Mouse (Mus musculus): ENCODE measurements around the gene AC140267.1. TPM values are rescaled to one million over a fixed set of nuclear protein-coding genes. Genes with fewer than 3 reads are reported as not detected.

AC140267.1 gene
- polyA plus RNA-seq, 2 experiments = not detected

- Histone ChIP-seq H3K27me3 (ENCODE audit: control insufficient read depth, insufficient read depth, low read length) (no peaks in the 10 kb centered on the region), H3K27ac (no peak overlapping the region), H3K9me3 (ENCODE audit: control insufficient read depth, low read length) (no peaks in the 10 kb centered on the region), H3K4me3 (ENCODE audit: insufficient read depth in 1 of 2, low read depth in 2 of 2, low read length in 2 of 2) (no peak overlapping the region), H3K36me3 (replicated peaks; ENCODE audit: control insufficient read depth, insufficient read depth, low read depth) (no peaks in the 10 kb centered on the region), H3K4me1 (replicated peaks; ENCODE audit: control insufficient read depth in 2 of 2, insufficient read depth in 2 of 2, low read length in 1 of 2) (peaks cover 0 to 10% of the 10 kb centered on the region in 2 experiments; a peak in 2 of 4 replicates), H3K9ac (replicated peaks) (no peak overlapping the region), H3K4me2 (ENCODE audit: low read depth) (peak overlapping the region; percentile 28)
- DNase-seq (ENCODE audit: low read depth in 3 of 3, low spot score in 3 of 3) = no peak
- no peak for ATAC-seq (ENCODE audit: insufficient read depth)
- WGBS (ENCODE audit: insufficient replicate concordance) = 7% methylated on average over 14 of the region's 14 CpGs
- TF ChIP-seq EP300 (IDR thresholded peaks at IDR 0.05; ENCODE audit: low read depth) (no peak), CTCF (IDR thresholded peaks at IDR 0.05; ENCODE audit: low read depth) (no peak)
These were observed 16.4 kb upstream of the AC140267.1 start for GRCm38 (mm10) chr15:80219211-80219610.

- no peaks in the 10 kb centered on the region for H3K36me3 ChIP-seq (replicated peaks; ENCODE audit: control insufficient read depth, insufficient read depth, low read depth)
- ATAC-seq (ENCODE audit: insufficient read depth) (no peak), DNase-seq (ENCODE audit: low read depth in 3 of 3, low spot score in 3 of 3) (no peak)
- no peaks in the 10 kb centered on the region for H3K27me3 ChIP-seq (ENCODE audit: control insufficient read depth, insufficient read depth, low read length)
- no peak overlapping the region for H3K27ac ChIP-seq
- peak overlapping the region; percentile 28; the same call in 1 of the 2 replicates for H3K4me2 ChIP-seq (ENCODE audit: low read depth)
- WGBS (ENCODE audit: insufficient replicate concordance) = 45% methylated on average over 4 of the region's 4 CpGs
- H3K4me1 ChIP-seq (replicated peaks; ENCODE audit: control insufficient read depth in 2 of 2, insufficient read depth in 2 of 2, low read length in 1 of 2) = peaks cover 0 to 10% of the 10 kb centered on the region in 2 experiments; a peak in 2 of 4 replicates
- no peak for TF ChIP-seq CTCF (IDR thresholded peaks at IDR 0.05; ENCODE audit: low read depth)
- no peak for TF ChIP-seq EP300 (IDR thresholded peaks at IDR 0.05; ENCODE audit: low read depth)
- no peak overlapping the region for H3K9ac ChIP-seq (replicated peaks)
- H3K9me3 ChIP-seq (ENCODE audit: control insufficient read depth, low read length) = no peaks in the 10 kb centered on the region
- H3K4me3 ChIP-seq (ENCODE audit: insufficient read depth in 1 of 2, low read depth in 2 of 2, low read length in 2 of 2) = no peak overlapping the region
These were observed 15.7 kb upstream of the AC140267.1 start for GRCm38 (mm10) chr15:80219705-80220657.

- no peaks in the 10 kb centered on the region for H3K27me3 ChIP-seq (ENCODE audit: control insufficient read depth, insufficient read depth, low read length)
- WGBS (ENCODE audit: insufficient replicate concordance) = 50% methylated on average over 8 of the region's 8 CpGs
- TF ChIP-seq EP300 (IDR thresholded peaks at IDR 0.05; ENCODE audit: low read depth) = no peak
- TF ChIP-seq CTCF (IDR thresholded peaks at IDR 0.05; ENCODE audit: low read depth) = peak; percentile 10; the same call in 1 of the 2 replicates
- ATAC-seq (ENCODE audit: insufficient read depth) = no peak
- H3K4me2 ChIP-seq (ENCODE audit: low read depth) = no peak overlapping the region
- H3K36me3 ChIP-seq (replicated peaks; ENCODE audit: control insufficient read depth, insufficient read depth, low read depth) = no peaks in the 10 kb centered on the region
- no peak overlapping the region for H3K27ac ChIP-seq
- no peak for DNase-seq (ENCODE audit: low read depth in 3 of 3, low spot score in 3 of 3)
- no peaks in the 10 kb centered on the region for H3K9me3 ChIP-seq (ENCODE audit: control insufficient read depth, low read length)
- H3K4me3 ChIP-seq (ENCODE audit: insufficient read depth in 1 of 2, low read depth in 2 of 2, low read length in 2 of 2) = no peak overlapping the region
- H3K4me1 ChIP-seq (replicated peaks; ENCODE audit: control insufficient read depth in 2 of 2, insufficient read depth in 2 of 2, low read length in 1 of 2) = peaks cover 0 to 10% of the 10 kb centered on the region in 2 experiments; a peak in 1 of 4 replicates
- no peak overlapping the region for H3K9ac ChIP-seq (replicated peaks)
These were observed 14.6 kb upstream of the AC140267.1 start for GRCm38 (mm10) chr15:80221031-80221430.

- H3K4me3 ChIP-seq (ENCODE audit: insufficient read depth in 1 of 2, low read depth in 2 of 2, low read length in 2 of 2) = no peak overlapping the region
- H3K4me1 ChIP-seq (replicated peaks; ENCODE audit: control insufficient read depth in 2 of 2, insufficient read depth in 2 of 2, low read length in 1 of 2) = peaks cover 0 to 7% of the 10 kb centered on the region in 2 experiments; a peak in 1 of 4 replicates
- H3K27me3 ChIP-seq (ENCODE audit: control insufficient read depth, insufficient read depth, low read length) = no peaks in the 10 kb centered on the region
- H3K9me3 ChIP-seq (ENCODE audit: control insufficient read depth, low read length) = no peaks in the 10 kb centered on the region
- 67% methylated on average over 7 of the region's 7 CpGs for WGBS (ENCODE audit: insufficient replicate concordance)
- TF ChIP-seq EP300 (IDR thresholded peaks at IDR 0.05; ENCODE audit: low read depth) (no peak), CTCF (IDR thresholded peaks at IDR 0.05; ENCODE audit: low read depth) (no peak)
- no peak overlapping the region for H3K4me2 ChIP-seq (ENCODE audit: low read depth)
- no peak overlapping the region for H3K9ac ChIP-seq (replicated peaks)
- DNase-seq (ENCODE audit: low read depth in 3 of 3, low spot score in 3 of 3) = no peak
- no peak overlapping the region for H3K27ac ChIP-seq
- no peak for ATAC-seq (ENCODE audit: insufficient read depth)
- no peaks in the 10 kb centered on the region for H3K36me3 ChIP-seq (replicated peaks; ENCODE audit: control insufficient read depth, insufficient read depth, low read depth)
These were observed 11.9 kb upstream of the AC140267.1 start for GRCm38 (mm10) chr15:80223751-80224150.

GRCm38 (mm10) chr15:80225208-80225607 is 10.4 kb upstream of the AC140267.1 start:
- Histone ChIP-seq H3K27me3 (ENCODE audit: control insufficient read depth, insufficient read depth, low read length) (no peaks in the 10 kb centered on the region), H3K27ac (no peak overlapping the region), H3K4me2 (ENCODE audit: low read depth) (no peak overlapping the region), H3K9me3 (ENCODE audit: control insufficient read depth, low read length) (no peaks in the 10 kb centered on the region), H3K36me3 (replicated peaks; ENCODE audit: control insufficient read depth, insufficient read depth, low read depth) (no peaks in the 10 kb centered on the region), H3K4me3 (ENCODE audit: insufficient read depth in 1 of 2, low read depth in 2 of 2, low read length in 2 of 2) (no peak overlapping the region), H3K9ac (replicated peaks) (no peak overlapping the region), H3K4me1 (replicated peaks; ENCODE audit: control insufficient read depth in 2 of 2, insufficient read depth in 2 of 2, low read length in 1 of 2) (no peaks in the 10 kb centered on the region)
- WGBS (ENCODE audit: insufficient replicate concordance) = 18% methylated on average over 9 of the region's 9 CpGs
- TF ChIP-seq CTCF (IDR thresholded peaks at IDR 0.05; ENCODE audit: low read depth) (peak; percentile 99), EP300 (IDR thresholded peaks at IDR 0.05; ENCODE audit: low read depth) (no peak)
- peak; percentile 56 to 60 (median 60) for DNase-seq (ENCODE audit: low read depth in 3 of 3, low spot score in 3 of 3)
- peak; percentile 75; the same call in 1 of the 2 replicates for ATAC-seq (ENCODE audit: insufficient read depth)
